Mouse (Mus musculus): ENCODE measurements around the gene Gkap1. TPM values are rescaled to one million over a fixed set of nuclear protein-coding genes. Genes with fewer than 3 reads are reported as not detected.

The Gkap1 gene
- 27.3 TPM for polyA plus RNA-seq (2014; fragmentation: Illumina TruSeq; extraction: RNeasy Lipid Tissue Mini Kit (QIAGEN cat#74804); ENCODE audit: low read depth, low replicate concordance)

DNA sequence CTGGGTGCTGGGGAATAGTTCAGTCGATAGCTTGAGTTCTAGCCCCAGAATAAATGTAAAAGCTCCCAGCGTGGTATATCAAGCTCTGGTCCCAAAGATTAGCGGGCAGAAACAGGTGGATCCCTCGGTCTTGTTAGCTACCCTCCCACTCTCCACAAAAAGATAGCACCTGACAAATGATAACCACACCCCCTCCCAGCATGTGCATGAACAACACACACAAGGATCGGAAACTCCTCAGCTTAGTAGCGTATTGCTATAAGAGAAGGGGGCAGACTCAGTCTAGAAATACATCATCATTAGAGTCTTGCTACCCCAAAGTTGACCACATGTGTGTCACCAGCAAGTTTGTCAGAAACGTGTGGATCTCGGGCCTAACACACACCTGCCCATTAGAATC is at the start of gene Gkap1:
Gene Gkap1, minus strand, starts transcription at position 101 of the 400 bp plus-strand sequence.

DNA sequence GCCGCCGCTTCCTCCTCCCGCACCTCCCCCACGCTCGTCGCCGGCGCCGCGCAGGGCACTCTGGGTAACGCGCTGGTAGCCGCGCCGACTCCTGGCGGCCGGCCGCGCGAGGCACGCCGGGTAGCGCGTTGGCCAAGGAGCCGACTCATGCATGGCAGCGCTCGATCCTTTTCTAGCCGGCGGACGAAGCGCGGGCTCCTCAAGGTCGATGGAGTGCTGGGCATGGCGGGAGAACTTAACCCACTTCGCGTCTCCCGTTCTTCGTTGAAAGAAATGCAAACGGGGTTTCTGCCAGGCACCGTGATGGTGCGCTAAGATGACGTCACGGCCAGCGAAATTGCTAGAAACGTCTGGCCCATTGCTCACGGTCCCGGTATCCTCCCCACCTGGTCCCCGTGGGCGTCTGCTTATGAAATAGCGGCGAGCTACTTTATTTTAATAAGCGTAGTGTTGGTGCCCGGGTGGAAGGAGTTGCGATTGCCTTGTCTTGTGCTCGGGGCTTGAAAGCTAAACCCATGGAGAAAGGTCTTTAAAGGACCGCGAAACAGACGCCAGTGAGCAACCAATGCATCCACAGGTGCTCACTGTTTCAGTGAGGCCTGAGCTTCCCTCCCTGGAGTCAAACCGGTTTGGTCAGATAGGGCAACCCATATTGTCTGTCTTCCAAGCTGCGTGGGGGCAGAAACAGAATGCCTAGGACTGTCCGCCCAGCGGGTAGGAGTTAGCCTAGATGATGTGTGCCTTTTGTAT is 59.7 kb downstream of the Gkap1 start, which contains the start of gene Ubqln1:
Gene Ubqln1, minus strand, starts transcription at position 62 of the 750 bp plus-strand sequence.

Other genes starting within 250 kb of the Gkap1 start
- 0.95 TPM for gene Klhl3, start 162.1 kb downstream of the Gkap1 start, polyA plus RNA-seq (2014; fragmentation: Illumina TruSeq; extraction: RNeasy Lipid Tissue Mini Kit (QIAGEN cat#74804); ENCODE audit: low read depth, low replicate concordance)
- 124 TPM for gene Hnrnpa0, start 147.1 kb downstream of the Gkap1 start, polyA plus RNA-seq (2014; fragmentation: Illumina TruSeq; extraction: RNeasy Lipid Tissue Mini Kit (QIAGEN cat#74804); ENCODE audit: low read depth, low replicate concordance)
- 12.1 TPM for gene Idnk, start 118.0 kb downstream of the Gkap1 start, polyA plus RNA-seq (2014; fragmentation: Illumina TruSeq; extraction: RNeasy Lipid Tissue Mini Kit (QIAGEN cat#74804); ENCODE audit: low read depth, low replicate concordance)
- gene Ubqln1, start 60.0 kb downstream of the Gkap1 start, polyA plus RNA-seq (2014; fragmentation: Illumina TruSeq; extraction: RNeasy Lipid Tissue Mini Kit (QIAGEN cat#74804); ENCODE audit: low read depth, low replicate concordance): 169 TPM
- gene Kif27, start 83.4 kb upstream of the Gkap1 start, polyA plus RNA-seq (2014; fragmentation: Illumina TruSeq; extraction: RNeasy Lipid Tissue Mini Kit (QIAGEN cat#74804); ENCODE audit: low read depth, low replicate concordance): 2.9 TPM
- 30.5 TPM for gene 2210016F16Rik, start 109.5 kb upstream of the Gkap1 start, polyA plus RNA-seq (2014; fragmentation: Illumina TruSeq; extraction: RNeasy Lipid Tissue Mini Kit (QIAGEN cat#74804); ENCODE audit: low read depth, low replicate concordance)
- gene Rmi1, start 126.5 kb upstream of the Gkap1 start, polyA plus RNA-seq (2014; fragmentation: Illumina TruSeq; extraction: RNeasy Lipid Tissue Mini Kit (QIAGEN cat#74804); ENCODE audit: low read depth, low replicate concordance): 72.2 TPM
- 2,013 TPM for gene Hnrnpk, start 127.6 kb upstream of the Gkap1 start, polyA plus RNA-seq (2014; fragmentation: Illumina TruSeq; extraction: RNeasy Lipid Tissue Mini Kit (QIAGEN cat#74804); ENCODE audit: low read depth, low replicate concordance)